Mouse (Mus musculus) hindbrain, embryonic 14.5 days (tissue): Measurements from ENCODE around the gene Arl5a. TPM values are rescaled to one million over a fixed set of nuclear protein-coding genes. Genes with fewer than 3 reads are reported as not detected.

ENCODE experiments used
- ATAC-seq: fragments of 200-750 bp; cut with Nextera tagmentation; 2 replicates; pipeline ENCODE4 v1.8.0; 2017; ENCODE audit warnings: moderate number of reproducible peaks, mild to moderate bottlenecking, moderate TSS enrichment, moderate library complexity; ENCODE audit not compliant: low FRiP score
- DNase-seq: peaks from one replicate; pipeline ENCODE4 v3.0.0-alpha.2; 2015; ENCODE audit warnings: low spot score
- H3K27ac ChIP-seq: fragments of 300-500 bp; sonication (generic); 2 replicates; pipeline ENCODE4 v1.5.1; 2014; ENCODE audit warnings: mild to moderate bottlenecking, moderate library complexity
- H3K27me3 ChIP-seq: fragments of 300-500 bp; sonication (generic); 2 replicates; pipeline ENCODE4 v1.6.1; 2014; ENCODE audit warnings: mild to moderate bottlenecking, low read length, mixed read lengths; ENCODE audit not compliant: control insufficient read depth, insufficient read depth
- H3K36me3 ChIP-seq: fragments of 300-500 bp; sonication (generic); replicated peaks from 2 replicates; pipeline ENCODE4 v1.6.1; 2014; ENCODE audit not compliant: control insufficient read depth, insufficient read depth
- H3K4me1 ChIP-seq: fragments of 300-500 bp; sonication (generic); replicated peaks from 2 replicates; pipeline ENCODE4 v1.6.1; 2014; ENCODE audit warnings: antibody characterized with exemption, low read length, mixed read lengths; ENCODE audit not compliant: control insufficient read depth, insufficient read depth
- H3K4me2 ChIP-seq: fragments of 300-500 bp; sonication (generic); replicated peaks from 2 replicates; pipeline ENCODE4 v1.6.1; 2014; ENCODE audit warnings: mild to moderate bottlenecking, moderate library complexity
- H3K4me3 ChIP-seq: fragments of 300-500 bp; sonication (generic); replicated peaks from 2 replicates; pipeline ENCODE4 v1.5.1; 2014; ENCODE audit warnings: mild to moderate bottlenecking, low read length
- H3K9ac ChIP-seq: fragments of 300-500 bp; sonication (generic); 2 replicates; pipeline ENCODE4 v1.6.1; 2014
- H3K9me3 ChIP-seq: fragments of 300-500 bp; sonication (generic); 2 replicates; pipeline ENCODE4 v1.6.1; 2016; ENCODE audit warnings: low read length; ENCODE audit not compliant: control insufficient read depth
- WGBS: fragments of 180-500 bp; shearing (Covaris S2); extraction: QIAGEN DNeasy Blood & Tissue Kit; methylation state at CpG from one replicate; pipeline ENCODE4 v1.1.7; 2014; 5-methylcytosine and 5-hydroxymethylcytosine counted together
- polyA plus RNA-seq: library from polyadenylated mRNA; unstranded; fragments of >200 nt; fragmentation: Nextera tagmentation; extraction: Ambion mirVana; gene quantifications from 2 replicates; pipeline ENCODE4 v1.2.1, GENCODE M21; 2014

Gene Arl5a
- polyA plus RNA-seq, 1 experiment from 2014 or later: 62.7 TPM

DNA sequence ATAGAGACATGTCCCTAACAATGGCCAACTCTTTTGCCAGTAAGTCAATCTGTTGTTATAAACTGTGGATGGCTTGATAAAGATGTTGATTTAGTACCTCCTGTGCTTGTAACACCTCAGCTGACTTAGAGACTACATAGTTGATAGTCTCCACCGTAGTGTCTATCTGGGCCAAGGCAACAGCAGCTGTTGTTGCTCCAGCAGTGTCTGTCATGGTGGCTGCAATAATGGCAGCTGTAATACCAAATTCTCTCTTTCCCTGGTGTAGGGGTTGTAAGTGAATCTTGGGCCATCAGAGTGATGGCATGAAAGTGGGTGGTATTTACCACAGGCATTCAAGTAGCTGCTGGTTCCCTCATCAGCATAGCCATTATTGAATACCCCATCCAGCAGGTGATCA lies 73.7 kb downstream of the Arl5a start:
- no peak for ATAC-seq
- 0 out of 2 replicates have a peak, but pooled peaks cover 10% of the 10 kb centered on the region for H3K9me3 ChIP-seq
- DNase-seq: no peak
- no peak overlapping the region for H3K27ac ChIP-seq
- no peak overlapping the region for H3K4me3 ChIP-seq
- no peak overlapping the region for H3K9ac ChIP-seq
- H3K36me3 ChIP-seq: no peaks in the 10 kb centered on the region
- H3K27me3 ChIP-seq: no peaks in the 10 kb centered on the region
- 96% methylated on average over 1 of the region's 1 CpGs for WGBS
- H3K4me2 ChIP-seq: no peak overlapping the region
- H3K4me1 ChIP-seq: no peaks in the 10 kb centered on the region

Other genes starting within 250 kb of the Arl5a start
- 0.63 and 0.74 TPM in 2 replicates for gene Neb, start 46.4 kb downstream of the Arl5a start, polyA plus RNA-seq